Mouse (Mus musculus): ENCODE measurements around the gene Bcl2l13. TPM values are rescaled to one million over a fixed set of nuclear protein-coding genes. Genes with fewer than 3 reads are reported as not detected.

Gene Bcl2l13
- 39.7 TPM for polyA plus RNA-seq (2015; fragmentation: Illumina TruSeq; extraction: RNeasy Lipid Tissue Mini Kit (QIAGEN cat#74804); ENCODE audit: low read depth, low replicate concordance)

DNA sequence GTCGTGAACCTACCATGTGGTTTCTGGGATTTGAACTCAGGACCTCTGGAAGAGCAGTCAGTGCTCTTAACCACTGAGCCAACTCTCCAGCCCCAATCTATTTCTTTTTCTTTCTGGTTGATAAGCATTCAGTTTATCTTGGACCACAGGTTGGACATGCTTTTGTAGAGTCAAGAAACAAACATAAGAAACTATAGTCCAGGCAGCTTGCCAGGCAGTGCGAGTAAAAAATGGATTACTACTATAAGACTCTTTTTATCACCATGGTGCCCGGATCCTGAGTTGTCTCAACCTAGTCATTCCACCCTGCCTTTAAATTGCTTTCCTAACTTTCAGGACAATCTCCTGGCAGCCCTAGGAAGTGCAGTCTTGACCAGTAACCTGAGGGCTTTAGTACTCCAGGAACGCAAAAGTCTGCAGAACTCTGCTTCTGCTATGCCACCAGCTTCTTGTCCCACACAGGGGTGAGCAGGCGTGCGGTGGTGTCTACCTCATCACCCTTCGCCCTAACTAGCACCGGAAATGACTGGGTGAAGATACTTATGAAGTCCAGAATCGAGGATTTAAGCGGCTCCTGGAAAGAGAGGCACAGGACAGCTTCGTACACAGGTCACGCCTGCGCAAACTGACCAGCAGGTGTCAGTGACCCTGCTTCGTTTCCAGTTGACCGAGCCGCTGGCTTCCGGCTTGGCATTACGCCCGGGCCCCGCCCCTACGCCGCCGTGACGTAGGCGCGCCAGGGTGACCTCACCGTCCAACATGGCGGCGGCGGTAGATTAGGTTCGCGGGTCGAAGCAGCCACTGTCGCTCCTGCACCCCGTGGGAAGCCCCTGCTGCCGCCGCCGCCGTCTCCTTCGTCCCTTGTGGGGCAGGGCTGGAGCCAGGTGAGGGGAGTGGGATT is at the start of gene Bcl2l13:
Gene Bcl2l13, plus strand, starts transcription at position 739 of the 901 bp plus-strand sequence.

DNA sequence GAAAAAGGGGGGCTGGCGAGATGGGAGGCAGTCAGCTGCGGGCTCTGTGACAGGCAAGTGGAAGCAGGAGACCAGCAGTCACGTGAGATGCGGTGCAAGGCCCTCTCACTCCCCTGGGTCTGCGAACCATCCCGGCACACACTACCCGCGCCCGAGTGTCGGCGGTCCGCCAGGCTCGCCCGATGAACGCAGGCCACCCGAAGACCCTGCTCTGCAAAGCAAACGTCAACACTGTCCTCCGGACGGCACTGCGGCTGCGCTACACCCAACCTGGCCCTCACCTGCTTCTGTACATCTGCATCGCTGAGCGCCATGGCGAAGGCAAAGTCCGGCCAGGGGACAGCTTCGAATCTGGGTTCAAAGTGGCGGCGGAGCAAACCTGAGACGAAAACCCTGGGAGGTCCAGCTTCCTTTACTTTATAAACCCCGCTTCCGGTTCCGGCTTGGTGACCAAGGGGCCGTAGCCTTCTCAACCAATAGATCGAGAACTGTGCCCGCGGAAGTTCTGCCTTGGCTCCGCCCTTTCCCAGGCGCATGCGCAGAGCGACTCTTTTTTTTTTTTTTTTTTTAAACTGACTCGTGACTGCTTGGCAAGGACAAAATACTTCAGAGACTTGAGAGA is 13.6 kb upstream of the Bcl2l13 start, which contains the start of gene Atp6v1e1:
Gene Atp6v1e1, minus strand, starts transcription at position 487 of the 622 bp plus-strand sequence.

DNA sequence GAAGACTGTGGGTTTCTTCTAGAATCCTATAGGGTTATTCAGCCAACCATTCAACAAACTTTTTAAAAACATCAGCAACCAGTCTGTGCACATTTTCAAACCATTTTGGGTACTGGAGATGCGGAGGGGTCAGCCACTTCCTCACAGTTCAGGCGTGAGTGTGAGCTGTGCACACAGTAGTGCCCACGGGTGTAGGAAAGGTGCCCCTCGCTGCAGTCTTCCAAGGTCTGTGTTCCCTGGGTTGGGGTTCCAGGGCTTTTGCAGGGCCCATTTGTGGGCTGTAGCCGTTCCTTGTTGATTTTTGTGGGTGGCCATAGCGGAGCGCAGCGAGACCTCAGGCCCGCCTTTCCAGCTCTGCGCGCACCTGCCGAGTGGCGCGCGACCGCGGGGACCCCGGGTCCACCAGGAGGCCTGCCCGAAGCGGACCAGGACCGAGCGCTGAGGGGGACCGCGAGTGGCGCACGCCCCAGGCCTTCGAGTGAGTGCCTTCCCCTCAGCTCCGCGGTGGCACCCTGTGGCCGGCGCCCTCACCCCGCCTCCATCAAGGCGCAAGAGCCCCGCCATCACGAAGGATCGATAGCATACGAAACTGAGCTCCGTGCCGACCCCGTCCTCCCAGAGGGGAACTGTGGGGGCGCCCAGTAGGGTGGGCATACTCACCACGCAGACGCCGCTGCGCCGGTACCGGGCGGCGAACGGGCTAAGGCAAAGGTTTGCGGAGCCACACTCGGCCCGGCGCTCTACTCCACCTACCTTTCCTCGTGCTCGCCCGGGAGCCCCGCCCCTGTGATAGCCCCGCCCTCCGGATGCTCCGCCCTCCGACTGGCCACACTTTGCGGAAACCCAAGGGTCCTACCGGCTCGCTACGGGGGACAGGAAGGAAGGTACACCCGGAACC is 80.3 kb downstream of the Bcl2l13 start, which contains the start of gene Bid:
Gene Bid, minus strand, starts transcription at position 780 of the 898 bp plus-strand sequence.

Other genes with a start within 250 kb of the Bcl2l13 start
- 2.8 TPM for gene Cecr2, start 169.8 kb upstream of the Bcl2l13 start, polyA plus RNA-seq (2015; fragmentation: Illumina TruSeq; extraction: RNeasy Lipid Tissue Mini Kit (QIAGEN cat#74804); ENCODE audit: low read depth, low replicate concordance)
- 90.7 TPM for gene Slc25a18, start 62.6 kb upstream of the Bcl2l13 start, polyA plus RNA-seq (2015; fragmentation: Illumina TruSeq; extraction: RNeasy Lipid Tissue Mini Kit (QIAGEN cat#74804); ENCODE audit: low read depth, low replicate concordance)
- gene Atp6v1e1, start 13.4 kb upstream of the Bcl2l13 start, polyA plus RNA-seq (2015; fragmentation: Illumina TruSeq; extraction: RNeasy Lipid Tissue Mini Kit (QIAGEN cat#74804); ENCODE audit: low read depth, low replicate concordance), result 775 TPM
- gene Bid, start 80.6 kb downstream of the Bcl2l13 start, polyA plus RNA-seq (2015; fragmentation: Illumina TruSeq; extraction: RNeasy Lipid Tissue Mini Kit (QIAGEN cat#74804); ENCODE audit: low read depth, low replicate concordance), result 11.7 TPM

All from brain, adult 10 weeks (tissue).